Mouse (Mus musculus): ENCODE results near the gene Gabrb1. TPM values are rescaled to one million over a fixed set of nuclear protein-coding genes. Genes with fewer than 3 reads are reported as not detected.

The Gabrb1 gene
- polyA plus RNA-seq, 1 experiment from 2014 or later: 35.5 TPM

DNA sequence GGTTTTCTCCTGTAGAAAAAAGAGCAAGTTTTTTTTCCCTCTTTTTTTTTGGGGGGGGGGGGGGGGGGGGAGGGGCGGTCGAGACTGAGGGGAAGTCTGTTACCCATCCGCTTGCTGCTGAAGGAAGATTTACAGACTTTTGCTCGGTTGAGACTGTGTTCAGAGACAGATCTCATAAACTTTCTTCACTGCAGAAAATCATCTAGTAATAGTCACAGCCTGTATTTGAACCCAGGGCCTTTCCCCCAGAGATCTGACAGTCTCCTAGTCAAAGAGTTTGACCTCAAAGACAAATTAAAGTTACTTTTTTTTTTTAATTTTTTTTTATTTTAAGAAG, 510.3 kb downstream of the Gabrb1 start:
- Histone ChIP-seq H3K27ac (replicated peaks) (no peak overlapping the region), H3K27me3 (replicated peaks) (no peaks in the 10 kb centered on the region), H3K4me2 (peak overlapping the region; percentile 76), H3K4me3 (replicated peaks) (peak overlapping the region; percentile 74), H3K4me1 (peaks cover 21% of the 10 kb centered on the region), H3K9ac (replicated peaks) (no peak overlapping the region), H3K9me3 (replicated peaks) (no peaks in the 10 kb centered on the region), H3K36me3 (0 out of 2 replicates have a peak, but pooled peaks cover 5% of the 10 kb centered on the region)
- 0% methylated on average over 4 of the region's 4 CpGs for WGBS
- ATAC-seq (ENCODE audit: low FRiP score): peak; percentile 65

DNA sequence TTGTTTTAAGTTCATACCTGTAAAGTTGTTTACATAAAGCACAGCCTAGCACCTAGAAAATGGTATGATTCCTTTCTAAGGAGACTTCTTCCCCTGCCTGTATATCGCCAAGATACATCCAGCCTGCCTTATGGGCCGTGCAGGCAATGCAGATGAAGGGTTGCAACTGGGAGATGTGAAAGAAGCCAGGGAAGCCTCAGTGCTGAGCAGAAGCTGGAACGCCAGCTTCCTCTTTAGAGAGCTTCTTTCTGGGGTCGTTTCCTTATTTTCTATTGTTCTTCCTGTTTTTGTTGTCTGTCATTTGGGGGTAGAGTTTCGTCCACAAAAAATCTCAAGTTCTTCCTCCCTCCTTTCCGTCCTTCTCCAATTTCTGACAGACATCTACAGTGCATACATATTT, 512.2 kb downstream of the Gabrb1 start:
- no peaks in the 10 kb centered on the region for H3K9me3 ChIP-seq (replicated peaks)
- H3K36me3 ChIP-seq: 0 out of 2 replicates have a peak, but pooled peaks cover 3% of the 10 kb centered on the region
- ATAC-seq (ENCODE audit: low FRiP score): no peak
- no peak overlapping the region for H3K9ac ChIP-seq (replicated peaks)
- no peak overlapping the region for H3K4me3 ChIP-seq (replicated peaks)
- WGBS: 73% methylated on average over 6 of the region's 6 CpGs
- H3K4me2 ChIP-seq: no peak overlapping the region
- no peaks in the 10 kb centered on the region for H3K27me3 ChIP-seq (replicated peaks)
- H3K4me1 ChIP-seq: peaks cover 15% of the 10 kb centered on the region
- H3K27ac ChIP-seq (replicated peaks): no peak overlapping the region

GRCm38 (mm10) chr5:72172675-72173074, 514.8 kb downstream of the Gabrb1 start:
- 39% methylated on average over 3 of the region's 3 CpGs for WGBS
- Histone ChIP-seq H3K27me3 (replicated peaks) (no peaks in the 10 kb centered on the region), H3K27ac (replicated peaks) (no peak overlapping the region), H3K4me3 (replicated peaks) (no peak overlapping the region), H3K9ac (replicated peaks) (no peak overlapping the region), H3K9me3 (replicated peaks) (no peaks in the 10 kb centered on the region), H3K4me2 (no peak overlapping the region), H3K4me1 (peaks cover 3% of the 10 kb centered on the region; the same call in 1 of the 2 replicates), H3K36me3 (no peaks in the 10 kb centered on the region)
- ATAC-seq (ENCODE audit: low FRiP score): no peak

DNA sequence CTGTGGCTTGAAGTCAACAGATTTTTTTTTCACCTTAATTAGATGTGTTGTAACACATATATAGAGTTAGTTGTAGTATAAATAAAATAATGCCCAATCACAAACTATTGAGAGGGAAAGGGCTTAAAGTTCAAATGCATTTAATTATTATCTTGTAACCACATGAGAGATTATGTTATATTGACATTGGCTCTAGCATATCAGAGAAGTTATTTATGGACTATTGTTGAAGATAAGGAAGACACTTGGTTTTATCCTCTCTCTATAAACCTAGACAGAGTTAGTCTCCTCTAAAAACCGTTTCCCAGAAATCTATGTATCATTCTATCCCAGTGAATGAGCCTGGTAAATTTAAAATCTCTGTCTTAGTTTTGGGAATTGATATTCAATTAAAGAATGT, 515.6 kb downstream of the Gabrb1 start:
- no peaks in the 10 kb centered on the region for H3K27me3 ChIP-seq (replicated peaks)
- H3K4me3 ChIP-seq (replicated peaks): no peak overlapping the region
- H3K9ac ChIP-seq (replicated peaks): no peak overlapping the region
- 76% methylated on average over 1 of the region's 1 CpGs for WGBS
- no peaks in the 10 kb centered on the region for H3K36me3 ChIP-seq
- no peaks in the 10 kb centered on the region for H3K9me3 ChIP-seq (replicated peaks)
- no peak for ATAC-seq (ENCODE audit: low FRiP score)
- no peak overlapping the region for H3K27ac ChIP-seq (replicated peaks)
- H3K4me2 ChIP-seq: no peak overlapping the region
- peaks cover 3% of the 10 kb centered on the region; the same call in 1 of the 2 replicates for H3K4me1 ChIP-seq

- no peaks in the 10 kb centered on the region for H3K36me3 ChIP-seq
- H3K9me3 ChIP-seq (replicated peaks): no peaks in the 10 kb centered on the region
- H3K4me2 ChIP-seq: peak overlapping the region; percentile 30; the same call in 1 of the 2 replicates
- H3K9ac ChIP-seq (replicated peaks): no peak overlapping the region
- H3K4me3 ChIP-seq (replicated peaks): no peak overlapping the region
- WGBS: 82% methylated on average over 4 of the region's 4 CpGs
- H3K27ac ChIP-seq (replicated peaks): no peak overlapping the region
- H3K4me1 ChIP-seq: peaks cover 3% of the 10 kb centered on the region; the same call in 1 of the 2 replicates
- H3K27me3 ChIP-seq (replicated peaks): no peaks in the 10 kb centered on the region
- ATAC-seq (ENCODE audit: low FRiP score): no peak
Observed at GRCm38 (mm10) chr5:72175050-72175449, 517.1 kb downstream of the Gabrb1 start.

DNA sequence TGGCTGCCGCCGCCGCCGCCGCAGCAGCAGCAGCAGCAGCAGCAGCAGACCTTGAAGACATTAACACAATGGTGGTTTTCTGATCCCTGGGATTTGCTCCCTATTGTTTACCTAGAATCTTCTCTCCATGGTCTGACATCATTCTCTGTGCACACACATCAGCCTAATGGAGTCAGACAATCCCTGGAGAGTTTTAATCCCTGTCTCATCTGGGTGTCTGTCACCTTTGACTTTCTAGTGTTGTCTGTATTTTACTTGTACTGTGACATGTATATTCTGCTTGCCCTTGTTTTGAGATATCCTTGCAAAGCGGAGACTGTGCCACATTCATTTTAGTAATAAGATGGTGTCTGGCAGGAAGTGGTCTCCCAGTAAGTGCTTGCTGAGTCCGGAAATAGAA, 517.6 kb downstream of the Gabrb1 start:
- 24% methylated on average over 7 of the region's 7 CpGs for WGBS
- Histone ChIP-seq H3K9ac (replicated peaks) (no peak overlapping the region), H3K4me3 (replicated peaks) (no peak overlapping the region), H3K36me3 (no peaks in the 10 kb centered on the region), H3K27ac (replicated peaks) (no peak overlapping the region), H3K9me3 (replicated peaks) (no peaks in the 10 kb centered on the region), H3K4me2 (peak overlapping the region; percentile 30), H3K27me3 (replicated peaks) (no peaks in the 10 kb centered on the region), H3K4me1 (peaks cover 3% of the 10 kb centered on the region; the same call in 1 of the 2 replicates)
- ATAC-seq (ENCODE audit: low FRiP score): peak; percentile 50; the same call in 1 of the 2 replicates

- no peak overlapping the region for H3K4me3 ChIP-seq (replicated peaks)
- no peak overlapping the region for H3K4me2 ChIP-seq
- H3K36me3 ChIP-seq: no peaks in the 10 kb centered on the region
- no peak overlapping the region for H3K9ac ChIP-seq (replicated peaks)
- no peak overlapping the region for H3K27ac ChIP-seq (replicated peaks)
- 41% methylated on average over 1 of the region's 1 CpGs for WGBS
- ATAC-seq (ENCODE audit: low FRiP score): no peak
- no peaks in the 10 kb centered on the region for H3K9me3 ChIP-seq (replicated peaks)
- no peaks in the 10 kb centered on the region for H3K4me1 ChIP-seq
- no peaks in the 10 kb centered on the region for H3K27me3 ChIP-seq (replicated peaks)
Observed at GRCm38 (mm10) chr5:72181194-72181593, 523.3 kb downstream of the Gabrb1 start.

DNA sequence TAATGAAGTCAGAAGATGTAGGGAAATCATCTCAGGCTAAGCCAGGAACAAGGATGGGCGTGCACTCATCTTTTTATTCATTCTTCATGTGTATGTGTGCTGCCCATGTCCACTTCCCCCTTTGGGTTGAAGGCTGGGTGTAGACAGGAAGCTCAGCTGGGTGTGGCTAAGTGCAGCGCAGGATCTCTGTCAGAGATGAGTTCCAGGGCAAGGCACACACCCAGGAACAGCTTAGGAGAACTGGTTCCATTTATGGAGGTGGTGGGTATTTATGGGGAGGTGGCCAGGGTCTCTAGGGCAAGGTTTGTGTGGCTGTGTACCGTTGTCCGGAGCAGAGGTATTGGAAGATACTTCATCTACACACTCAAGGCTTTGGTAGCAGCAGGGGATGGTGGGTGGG, 524.9 kb downstream of the Gabrb1 start:
- 87% methylated on average over 4 of the region's 4 CpGs for WGBS
- Histone ChIP-seq H3K4me1 (no peaks in the 10 kb centered on the region), H3K4me2 (no peak overlapping the region), H3K4me3 (replicated peaks) (no peak overlapping the region), H3K27ac (replicated peaks) (no peak overlapping the region), H3K9me3 (replicated peaks) (no peaks in the 10 kb centered on the region), H3K36me3 (no peaks in the 10 kb centered on the region), H3K9ac (replicated peaks) (no peak overlapping the region), H3K27me3 (replicated peaks) (no peaks in the 10 kb centered on the region)
- ATAC-seq (ENCODE audit: low FRiP score): no peak

GRCm38 (mm10) chr5:72183929-72184328, 526.0 kb downstream of the Gabrb1 start:
- Histone ChIP-seq H3K4me2 (no peak overlapping the region), H3K27me3 (replicated peaks) (no peaks in the 10 kb centered on the region), H3K36me3 (no peaks in the 10 kb centered on the region), H3K27ac (replicated peaks) (no peak overlapping the region), H3K9ac (replicated peaks) (no peak overlapping the region), H3K9me3 (replicated peaks) (no peaks in the 10 kb centered on the region), H3K4me1 (no peaks in the 10 kb centered on the region), H3K4me3 (replicated peaks) (no peak overlapping the region)
- WGBS: 92% methylated on average over 6 of the region's 6 CpGs
- ATAC-seq (ENCODE audit: low FRiP score): no peak

DNA sequence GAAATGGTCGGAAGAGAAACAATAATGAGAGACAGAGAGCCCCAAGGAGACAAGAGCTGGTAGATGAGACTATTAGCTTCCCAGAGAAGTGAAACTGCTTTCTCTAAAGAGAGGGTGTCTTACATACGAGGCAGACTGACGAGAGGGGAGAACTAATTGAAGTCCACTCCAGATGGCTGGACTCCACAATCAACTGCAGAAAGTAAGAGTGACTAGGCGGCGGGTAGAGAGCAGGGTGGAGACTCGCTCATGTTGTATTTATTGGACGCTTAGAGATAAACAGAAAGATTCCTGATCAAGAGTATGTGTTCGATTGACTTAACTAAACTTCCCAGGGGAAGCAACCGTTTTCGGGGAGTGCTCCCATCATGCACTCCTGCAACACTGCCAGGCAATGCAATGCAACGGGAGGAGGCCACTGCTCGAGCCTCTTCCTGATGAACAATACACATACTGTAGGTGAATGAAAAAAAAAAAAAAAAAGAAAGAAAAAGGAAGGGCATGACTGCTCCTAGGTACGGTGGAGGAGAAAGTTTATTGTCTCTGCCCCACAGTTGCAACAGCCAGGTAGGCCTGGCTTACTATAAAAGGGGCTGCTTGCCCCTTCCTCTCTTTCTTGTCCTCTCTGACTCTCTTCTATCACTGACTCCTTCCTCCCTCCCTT, 526.7 kb downstream of the Gabrb1 start:
- Histone ChIP-seq H3K4me2 (no peak overlapping the region), H3K27ac (replicated peaks) (no peak overlapping the region), H3K4me3 (replicated peaks) (no peak overlapping the region), H3K9me3 (replicated peaks) (no peaks in the 10 kb centered on the region), H3K27me3 (replicated peaks) (no peaks in the 10 kb centered on the region), H3K36me3 (no peaks in the 10 kb centered on the region), H3K4me1 (no peaks in the 10 kb centered on the region), H3K9ac (replicated peaks) (no peak overlapping the region)
- 89% methylated on average over 13 of the region's 13 CpGs for WGBS
- no peak for ATAC-seq (ENCODE audit: low FRiP score)

DNA sequence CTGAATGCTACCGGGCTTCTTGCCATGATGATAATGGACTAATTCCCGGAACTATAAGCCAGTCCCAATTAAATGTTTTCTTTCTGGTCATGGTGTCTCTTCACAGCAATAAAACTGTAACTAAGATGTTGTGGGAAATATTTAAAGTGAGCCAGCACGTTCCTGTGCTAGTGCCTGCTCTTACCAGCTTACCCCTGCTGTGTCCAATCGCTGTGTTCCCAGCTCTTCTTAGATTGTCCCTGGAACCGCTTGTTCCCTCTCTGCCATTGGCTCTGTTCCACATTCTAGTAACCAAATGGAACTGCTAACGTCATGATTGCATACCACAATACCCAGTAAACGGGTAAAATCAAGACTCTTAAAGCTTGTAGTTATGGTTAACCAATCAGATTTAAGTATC, 533.2 kb downstream of the Gabrb1 start:
- 72% methylated on average over 7 of the region's 7 CpGs for WGBS

DNA sequence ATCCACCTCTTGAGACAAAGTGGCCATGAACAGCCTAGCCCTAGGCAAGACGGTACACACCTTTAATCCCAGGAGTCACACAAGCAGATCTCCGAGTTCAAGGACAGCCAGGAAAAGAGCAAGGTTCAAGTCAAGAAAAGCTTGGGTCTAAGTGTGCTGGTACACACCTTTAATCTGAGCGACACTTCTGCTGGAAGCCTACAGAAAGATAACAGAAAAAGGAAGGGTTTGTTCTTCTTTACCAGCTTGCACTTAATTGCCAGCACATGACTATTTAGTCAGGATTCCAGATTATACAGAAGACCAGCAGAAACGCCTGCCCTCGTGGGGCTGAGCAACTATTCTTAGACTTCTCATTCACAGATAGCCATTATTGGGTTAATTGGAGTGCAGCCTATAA, 534.0 kb downstream of the Gabrb1 start:
- Histone ChIP-seq H3K4me1 (no peaks in the 10 kb centered on the region), H3K9me3 (replicated peaks) (no peaks in the 10 kb centered on the region), H3K36me3 (no peaks in the 10 kb centered on the region), H3K27me3 (replicated peaks) (no peaks in the 10 kb centered on the region), H3K9ac (replicated peaks) (no peak overlapping the region), H3K4me3 (replicated peaks) (no peak overlapping the region), H3K27ac (replicated peaks) (no peak overlapping the region), H3K4me2 (no peak overlapping the region)
- WGBS: 92% methylated on average over 5 of the region's 5 CpGs
- no peak for ATAC-seq (ENCODE audit: low FRiP score)

More for the DNA sequence above, 533.2 kb downstream of the Gabrb1 start:
- H3K9me3 ChIP-seq (replicated peaks): no peaks in the 10 kb centered on the region
- H3K27ac ChIP-seq (replicated peaks): no peak overlapping the region
- no peaks in the 10 kb centered on the region for H3K27me3 ChIP-seq (replicated peaks)
- no peak overlapping the region for H3K9ac ChIP-seq (replicated peaks)
- H3K4me3 ChIP-seq (replicated peaks): no peak overlapping the region
- no peaks in the 10 kb centered on the region for H3K36me3 ChIP-seq
- no peaks in the 10 kb centered on the region for H3K4me1 ChIP-seq
- no peak overlapping the region for H3K4me2 ChIP-seq
- no peak for ATAC-seq (ENCODE audit: low FRiP score)

Data from neural tube, embryonic 15.5 days (tissue).